Mouse (Mus musculus): Measurements from ENCODE around the gene Sycp2.

GRCm38 (mm10) chr2:178410286-178410685, 2.8 kb upstream of the Sycp2 start:
- no peak for TF ChIP-seq CTCF (IDR thresholded peaks at IDR 0.05; ENCODE audit: low read depth, low read length)
- TF ChIP-seq POLR2A (IDR thresholded peaks at IDR 0.05; ENCODE audit: extremely low read depth, insufficient read depth, low read length): no peak

Data from liver, adult 2 months (tissue).